8 mouse cellular contexts compared by ENCODE assay signal in the genomic region with DNA sequence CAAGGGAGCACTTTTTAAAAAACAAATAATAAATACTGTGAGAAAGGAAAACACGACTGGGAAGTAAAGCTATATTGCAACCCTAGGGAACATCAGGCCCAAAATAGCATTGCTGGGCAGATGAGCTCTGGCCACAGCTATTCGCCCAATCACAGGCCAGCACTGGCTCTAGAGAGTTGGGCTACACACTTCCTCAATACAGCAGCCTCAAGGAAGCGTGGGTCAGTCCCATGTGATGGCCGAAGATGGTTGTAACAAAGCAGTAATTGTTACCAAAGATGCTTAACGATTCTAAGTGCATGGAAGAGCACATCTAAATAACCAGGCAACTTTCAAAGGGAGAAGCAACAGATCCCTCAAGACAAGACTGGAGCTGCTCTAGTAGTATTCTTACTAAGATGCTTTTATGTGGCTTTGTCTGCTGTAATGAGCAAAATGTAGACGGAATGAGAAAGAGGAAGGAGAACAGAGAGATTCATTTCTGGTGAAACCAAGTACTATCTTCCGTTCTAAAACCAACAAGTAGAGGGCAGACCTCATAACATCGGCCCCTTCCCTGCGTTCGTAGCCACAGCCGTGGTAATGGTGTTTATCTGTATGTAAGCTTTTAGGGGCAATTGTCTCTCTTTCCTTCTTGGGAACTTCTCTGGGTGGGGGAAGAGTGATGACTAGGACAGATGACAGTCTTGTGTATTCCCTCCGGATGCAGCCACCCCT. TPM values are rescaled to one million over a fixed set of nuclear protein-coding genes. Genes with fewer than 3 reads are reported as not detected.
DNase-seq lines count a peak whose midpoint lies in the region; ATAC-seq lines count a peak whose summit lies in the region.

No protein-coding gene starts in this region.

- no peak overlapping the region for H3K9ac ChIP-seq in midbrain, embryonic 13.5 days (replicated peaks)

- 0 out of 2 replicates have a peak, but pooled peaks cover 3% of the 10 kb centered on the region for H3K27me3 ChIP-seq in midbrain, embryonic 13.5 days
- H3K27me3 ChIP-seq in midbrain, embryonic 10.5 days (ENCODE audit: low read depth, poor library complexity, severe bottlenecking) = peaks cover 14% of the 10 kb centered on the region

- H3K27ac ChIP-seq in midbrain, embryonic 13.5 days = no peak overlapping the region
- H3K27ac ChIP-seq in midbrain, embryonic 10.5 days (replicated peaks) = no peak overlapping the region
- peak overlapping the region; percentile 87 for H3K27ac ChIP-seq in brown adipose tissue, adult 24 weeks (replicated peaks; ENCODE audit: low read depth, low read length)
- peak overlapping the region; percentile 100 for H3K27ac ChIP-seq in macrophage

- peak overlapping the region; percentile 82; the same call in 1 of the 2 replicates for H3K4me2 ChIP-seq in midbrain, embryonic 13.5 days (replicated peaks)

- no peaks in the 10 kb centered on the region for H3K9me3 ChIP-seq in midbrain, embryonic 13.5 days
- no peaks in the 10 kb centered on the region for H3K9me3 ChIP-seq in midbrain, embryonic 10.5 days (replicated peaks)

- no peak for ATAC-seq in midbrain, embryonic 13.5 days

- peaks cover 68% of the 10 kb centered on the region for H3K79me2 ChIP-seq in macrophage (ENCODE audit: inconsistent target)

- H3K36me3 ChIP-seq in midbrain, embryonic 13.5 days = no peaks in the 10 kb centered on the region
- no peaks in the 10 kb centered on the region for H3K36me3 ChIP-seq in midbrain, embryonic 10.5 days
- H3K36me3 ChIP-seq in macrophage (ENCODE audit: inconsistent target) = peaks cover 9% of the 10 kb centered on the region; the same call in 1 of the 2 replicates

- peaks cover 44% of the 10 kb centered on the region for H3K4me1 ChIP-seq in midbrain, embryonic 13.5 days (replicated peaks)
- H3K4me1 ChIP-seq in midbrain, embryonic 10.5 days = peaks cover 41% of the 10 kb centered on the region
- peaks cover 44% of the 10 kb centered on the region for H3K4me1 ChIP-seq in brown adipose tissue, adult 24 weeks (ENCODE audit: control insufficient read depth, insufficient read depth, insufficient read length, low read length)

- no peak for DNase-seq in midbrain, embryonic 10.5 days (ENCODE audit: low spot score)
- DNase-seq in heart, postnatal 4 days = peak; percentile 55
- no peak for DNase-seq in testis, postnatal 14 days (ENCODE audit: low spot score)
- no peak for DNase-seq in right cerebral cortex, postnatal 4 days
- no peak for DNase-seq in frontal cortex, postnatal 25 days (ENCODE audit: low spot score in 2 of 2)

- WGBS in midbrain, embryonic 13.5 days = 70% methylated on average over 12 of the region's 12 CpGs
- WGBS in midbrain, embryonic 10.5 days = 78% methylated on average over 12 of the region's 12 CpGs
- 0% methylated on average over 11 of the region's 12 CpGs for WGBS in macrophage (ENCODE audit: missing documents)

- H3K4me3 ChIP-seq in midbrain, embryonic 13.5 days (replicated peaks) = no peak overlapping the region
- H3K4me3 ChIP-seq in midbrain, embryonic 10.5 days = no peak overlapping the region
- peak overlapping the region; percentile 95 for H3K4me3 ChIP-seq in brown adipose tissue, adult 24 weeks (ENCODE audit: insufficient read depth, low read depth, low read length)
- H3K4me3 ChIP-seq in macrophage (ENCODE audit: inconsistent target) = peak overlapping the region; percentile 70

RNA-seq across cellular contexts. Expression of a gene that starts 3.0 kb away (rescaled TPM):
- polyA plus RNA-seq in midbrain, embryonic 13.5 days (2015; fragmentation: Nextera tagmentation; extraction: Ambion mirVana) = 20.6 and 21.7 TPM in 2 replicates
- polyA plus RNA-seq in midbrain, embryonic 10.5 days (2016; fragmentation: Nextera tagmentation; extraction: Ambion mirVana) = 27.4 and 28.9 TPM in 2 replicates
- 9.7 and 13.9 TPM in 2 replicates for polyA plus RNA-seq in brown adipose tissue, adult 24 weeks (2012; ENCODE audit: insufficient read depth, insufficient read length, missing spikeins)
- total RNA-seq in heart, postnatal 4 days (2021) = 10 to 100 TPM; 27.4 to 31.1 TPM
- 100 to 1,000 TPM in 19 of 26 experiments, 10 to 100 TPM in 7; 24.5 to 267 (median 142) TPM for total RNA-seq in macrophage (2018; cell fraction: chromatin; rRNA removed)
- total RNA-seq in macrophage (2018; cell fraction: cytosol; rRNA removed) = 100 to 1,000 TPM in 7 of 26 experiments, 10 to 100 TPM in 19; 56.4 to 109 (median 82.5) TPM
- 100 to 1,000 TPM in 12 of 26 experiments, 10 to 100 TPM in 14; 30.1 to 198 (median 99.8) TPM for total RNA-seq in macrophage (2018; cell fraction: nucleus; rRNA removed)
- polyA plus RNA-seq in macrophage (2018) = 72.6 to 95.1 TPM (median 88.3 TPM) in 3 replicates

RNA-seq across cellular contexts. Expression of a gene that starts 31.2 kb away (rescaled TPM):
- polyA plus RNA-seq in midbrain, embryonic 13.5 days (2015; fragmentation: Nextera tagmentation; extraction: Ambion mirVana) = 2.2 and 3.1 TPM in 2 replicates
- polyA plus RNA-seq in midbrain, embryonic 10.5 days (2016; fragmentation: Nextera tagmentation; extraction: Ambion mirVana) = 0.68 and 1.4 TPM in 2 replicates
- polyA plus RNA-seq in brown adipose tissue, adult 24 weeks (2012; ENCODE audit: insufficient read depth, insufficient read length, missing spikeins) = not detected in 2 replicates
- not detected for total RNA-seq in heart, postnatal 4 days (2021)
- not detected for total RNA-seq in macrophage (2018; cell fraction: chromatin; rRNA removed)
- not detected for total RNA-seq in macrophage (2018; cell fraction: cytosol; rRNA removed)
- total RNA-seq in macrophage (2018; cell fraction: nucleus; rRNA removed) = not detected
- polyA plus RNA-seq in macrophage (2018) = not detected in 3 replicates

Comparison
In these comparisons a context has a peak if more than half of its experiments do, and no peak if none do; other contexts are left out.
1. H3K27ac ChIP-seq: peak in brown adipose tissue, adult 24 weeks (single experiment) and macrophage (single experiment); none in midbrain, embryonic 13.5 days (single experiment) and midbrain, embryonic 10.5 days (single experiment).
2. H3K4me3 ChIP-seq: peak in brown adipose tissue, adult 24 weeks (single experiment) and macrophage (single experiment); none in midbrain, embryonic 13.5 days (single experiment) and midbrain, embryonic 10.5 days (single experiment).